Mouse (Mus musculus): ENCODE data around the gene Yes1. TPM values are rescaled to one million over a fixed set of nuclear protein-coding genes. Genes with fewer than 3 reads are reported as not detected.
"Not testable (repeated sequence)": the region's sequence is repeated elsewhere in the genome, so short reads cannot be mapped to it uniquely, and the experiment has no call there.

The Yes1 gene
- total RNA-seq, 1 experiment from 2014 or later = 58.5 TPM

GRCm38 (mm10) chr5:32711485-32711884 lies 100.5 kb downstream of the Yes1 start:
- no peak for DNase-seq

GRCm38 (mm10) chr5:32712221-32713041 lies 101.5 kb downstream of the Yes1 start:
- DNase-seq = no peak

GRCm38 (mm10) chr5:32713042-32713702 lies 102.2 kb downstream of the Yes1 start:
- DNase-seq = no peak

- peak; percentile 85 for DNase-seq
These were observed 102.9 kb downstream of the Yes1 start for GRCm38 (mm10) chr5:32713703-32714467.

- DNase-seq = no peak
These were observed 106.8 kb downstream of the Yes1 start for GRCm38 (mm10) chr5:32717726-32718125.

- DNase-seq = no peak
These were observed 107.9 kb downstream of the Yes1 start for GRCm38 (mm10) chr5:32718916-32719315.

GRCm38 (mm10) chr5:32720416-32720815 lies 109.4 kb downstream of the Yes1 start:
- DNase-seq = no peak

- DNase-seq = no peak
These were observed 110.3 kb downstream of the Yes1 start for GRCm38 (mm10) chr5:32721316-32721715.

GRCm38 (mm10) chr5:32722263-32722662 lies 111.3 kb downstream of the Yes1 start:
- DNase-seq = no peak

- not testable (repeated sequence) for DNase-seq
These were observed 111.7 kb downstream of the Yes1 start for GRCm38 (mm10) chr5:32722711-32723110.

GRCm38 (mm10) chr5:32723981-32724380 lies 113.0 kb downstream of the Yes1 start:
- DNase-seq = no peak

- DNase-seq = not testable (repeated sequence)
These were observed 114.4 kb downstream of the Yes1 start for GRCm38 (mm10) chr5:32725397-32725796.

GRCm38 (mm10) chr5:32728300-32728699 lies 117.3 kb downstream of the Yes1 start:
- DNase-seq = no peak

GRCm38 (mm10) chr5:32728851-32729250 lies 117.9 kb downstream of the Yes1 start:
- DNase-seq = no peak

GRCm38 (mm10) chr5:32733892-32734291 lies 122.9 kb downstream of the Yes1 start:
- DNase-seq = not testable (repeated sequence)

GRCm38 (mm10) chr5:32735779-32736178 lies 124.8 kb downstream of the Yes1 start:
- DNase-seq = no peak

Other genes with a start within 250 kb of the Yes1 start
- 445 and 531 TPM in 2 replicates for gene Ppp1cb, start 152.3 kb upstream of the Yes1 start, total RNA-seq (2021)
- 60.3 and 60.9 TPM in 2 replicates for gene Pisd, start 174.5 kb downstream of the Yes1 start, total RNA-seq (2021)
- not detected in 2 replicates for gene Gm20671, start 215.9 kb downstream of the Yes1 start, total RNA-seq (2021)
- gene Prr14l, start 243.1 kb downstream of the Yes1 start, total RNA-seq (2021) = 36.3 and 44.4 TPM in 2 replicates